Mouse (Mus musculus): ENCODE measurements around the gene Phka2. TPM values are rescaled to one million over a fixed set of nuclear protein-coding genes. Genes with fewer than 3 reads are reported as not detected.

Gene Phka2
- total and polyA plus RNA-seq, 2 experiments: 15.2 to 28.6 TPM

DNA sequence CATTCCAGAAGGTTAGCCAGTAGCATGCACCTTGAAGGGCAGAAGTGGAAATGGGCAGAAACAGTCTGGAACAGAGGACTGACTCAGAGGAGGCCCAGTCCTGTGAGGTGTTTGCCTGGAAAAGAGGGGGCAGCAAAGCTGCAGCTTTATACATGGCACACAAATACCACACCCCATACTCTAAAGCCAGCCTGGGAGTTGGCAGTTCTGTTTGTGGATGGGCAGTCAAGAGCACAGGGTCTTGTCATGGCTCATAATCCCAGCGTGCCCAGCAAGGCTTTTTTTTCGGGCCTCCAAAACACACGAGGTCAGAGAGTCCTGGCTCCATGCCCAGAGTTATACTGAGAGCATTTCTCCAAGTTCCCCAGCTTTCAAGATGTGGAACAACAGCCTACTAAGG is 99.1 kb downstream of the Phka2 start:
- no peaks in the 10 kb centered on the region for H3K36me3 ChIP-seq (ENCODE audit: control insufficient read depth, insufficient read depth, low read length)
- H3K27me3 ChIP-seq (ENCODE audit: control insufficient read depth, insufficient read depth, low read length): no peaks in the 10 kb centered on the region
- H3K27ac ChIP-seq (replicated peaks; ENCODE audit: insufficient read depth, low read depth, low read length): no peak overlapping the region
- peaks cover 2% of the 10 kb centered on the region; the same call in 1 of the 2 replicates for H3K4me1 ChIP-seq (ENCODE audit: control insufficient read depth, insufficient read depth, low read length)
- peak; percentile 18 for DNase-seq (ENCODE audit: extremely low read depth, low read depth, low spot score)
- no peak overlapping the region for H3K9ac ChIP-seq (ENCODE audit: low read depth, low read length)
- no peak for TF ChIP-seq CTCF (IDR thresholded peaks at IDR 0.05; ENCODE audit: low read depth, low read length)
- TF ChIP-seq POLR2A (IDR thresholded peaks at IDR 0.05; ENCODE audit: extremely low read depth, insufficient read depth, low read length): no peak
- H3K79me2 ChIP-seq (ENCODE audit: control insufficient read depth, insufficient read depth, low read length): no peaks in the 10 kb centered on the region
- no peak overlapping the region for H3K4me3 ChIP-seq (ENCODE audit: insufficient read depth, low read depth, low read length)
- 3% methylated on average over 3 of the region's 3 CpGs for WGBS

DNA sequence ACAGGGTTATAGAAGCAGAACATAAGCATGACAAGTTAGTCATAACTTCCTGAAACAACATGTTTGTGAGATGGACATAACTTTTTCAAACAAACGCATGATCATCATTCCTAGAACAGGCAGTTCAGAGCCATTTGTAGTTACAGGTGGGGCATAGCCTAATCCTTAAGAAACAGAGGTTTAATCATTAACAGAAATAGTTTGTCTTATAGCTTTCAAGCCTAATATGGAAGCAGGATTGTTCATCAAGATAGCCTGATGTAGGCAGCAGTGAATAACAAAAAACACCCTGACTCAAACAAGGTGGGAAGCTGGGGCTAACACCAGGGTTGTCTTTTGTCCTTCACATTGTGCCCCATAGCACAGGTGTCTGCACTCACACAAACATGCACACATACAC is 100.8 kb downstream of the Phka2 start:
- TF ChIP-seq CTCF (IDR thresholded peaks at IDR 0.05; ENCODE audit: low read depth, low read length): no peak
- no peak for TF ChIP-seq POLR2A (IDR thresholded peaks at IDR 0.05; ENCODE audit: extremely low read depth, insufficient read depth, low read length)
- no peaks in the 10 kb centered on the region for H3K27me3 ChIP-seq (ENCODE audit: control insufficient read depth, insufficient read depth, low read length)
- no peak for DNase-seq (ENCODE audit: extremely low read depth, low read depth, low spot score)
- H3K4me3 ChIP-seq (ENCODE audit: insufficient read depth, low read depth, low read length): no peak overlapping the region
- peaks cover 2% of the 10 kb centered on the region; the same call in 1 of the 2 replicates for H3K4me1 ChIP-seq (ENCODE audit: control insufficient read depth, insufficient read depth, low read length)
- no peaks in the 10 kb centered on the region for H3K79me2 ChIP-seq (ENCODE audit: control insufficient read depth, insufficient read depth, low read length)
- no peak overlapping the region for H3K9ac ChIP-seq (ENCODE audit: low read depth, low read length)
- no peak overlapping the region for H3K27ac ChIP-seq (replicated peaks; ENCODE audit: insufficient read depth, low read depth, low read length)
- WGBS: 50% methylated on average over 1 of the region's 1 CpGs
- no peaks in the 10 kb centered on the region for H3K36me3 ChIP-seq (ENCODE audit: control insufficient read depth, insufficient read depth, low read length)

DNA sequence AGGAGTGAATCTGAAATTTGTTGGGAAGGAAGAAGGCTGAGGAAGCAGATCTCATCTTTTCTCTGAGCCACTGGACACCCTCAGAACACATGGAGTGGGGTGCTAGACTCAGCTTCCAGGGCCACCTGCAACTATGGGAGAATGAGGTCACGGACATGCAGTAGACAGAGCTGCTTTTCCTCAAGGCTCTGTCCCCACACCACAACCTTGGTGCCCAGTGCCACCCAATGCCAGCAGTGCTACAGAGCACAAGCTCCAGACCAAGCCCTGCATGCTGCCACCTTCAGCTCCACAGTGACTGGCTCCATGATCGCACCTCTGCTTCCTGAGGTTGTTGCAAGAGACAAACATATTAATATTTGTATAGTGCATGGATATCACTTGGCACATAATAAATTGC is 101.3 kb downstream of the Phka2 start:
- TF ChIP-seq CTCF (IDR thresholded peaks at IDR 0.05; ENCODE audit: low read depth, low read length): no peak
- no peak for TF ChIP-seq POLR2A (IDR thresholded peaks at IDR 0.05; ENCODE audit: extremely low read depth, insufficient read depth, low read length)
- H3K36me3 ChIP-seq (ENCODE audit: control insufficient read depth, insufficient read depth, low read length): no peaks in the 10 kb centered on the region
- H3K4me3 ChIP-seq (ENCODE audit: insufficient read depth, low read depth, low read length): no peak overlapping the region
- no peaks in the 10 kb centered on the region for H3K27me3 ChIP-seq (ENCODE audit: control insufficient read depth, insufficient read depth, low read length)
- H3K9ac ChIP-seq (ENCODE audit: low read depth, low read length): no peak overlapping the region
- no peak for DNase-seq (ENCODE audit: extremely low read depth, low read depth, low spot score)
- H3K4me1 ChIP-seq (ENCODE audit: control insufficient read depth, insufficient read depth, low read length): peaks cover 2% of the 10 kb centered on the region; the same call in 1 of the 2 replicates
- no peaks in the 10 kb centered on the region for H3K79me2 ChIP-seq (ENCODE audit: control insufficient read depth, insufficient read depth, low read length)
- no peak overlapping the region for H3K27ac ChIP-seq (replicated peaks; ENCODE audit: insufficient read depth, low read depth, low read length)
- WGBS: 80% methylated on average over 2 of the region's 2 CpGs

DNA sequence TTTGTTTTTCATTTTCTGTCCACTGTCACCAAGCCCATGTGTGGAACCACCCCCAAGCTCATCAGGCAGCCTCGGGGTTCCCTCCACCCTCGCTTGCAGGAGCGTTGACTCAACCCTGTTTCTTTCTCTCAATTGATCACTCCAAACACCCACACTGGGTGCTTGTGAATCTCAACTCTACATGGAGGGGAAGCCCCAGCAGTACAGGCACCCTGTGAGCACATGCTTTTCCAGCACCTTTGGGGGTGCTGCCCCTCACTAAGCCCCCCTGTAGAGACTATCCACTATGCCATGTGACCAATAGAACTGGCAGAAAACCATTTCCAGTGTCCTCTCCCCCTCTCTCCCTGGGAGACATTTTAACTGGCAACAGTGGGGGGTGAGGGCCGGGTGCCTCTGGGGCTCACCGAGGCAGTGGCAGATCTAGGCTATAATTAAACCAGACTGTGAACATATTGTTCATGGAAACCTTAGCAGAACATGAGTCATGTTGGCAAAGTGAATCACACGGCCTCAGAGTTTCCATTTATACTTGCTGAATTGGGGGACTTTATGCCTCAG is 102.1 kb downstream of the Phka2 start:
- Histone ChIP-seq H3K27ac (replicated peaks; ENCODE audit: insufficient read depth, low read depth, low read length) (no peak overlapping the region), H3K9ac (ENCODE audit: low read depth, low read length) (no peak overlapping the region), H3K4me1 (ENCODE audit: control insufficient read depth, insufficient read depth, low read length) (peaks cover 2% of the 10 kb centered on the region; the same call in 1 of the 2 replicates), H3K36me3 (ENCODE audit: control insufficient read depth, insufficient read depth, low read length) (no peaks in the 10 kb centered on the region), H3K27me3 (ENCODE audit: control insufficient read depth, insufficient read depth, low read length) (no peaks in the 10 kb centered on the region), H3K79me2 (ENCODE audit: control insufficient read depth, insufficient read depth, low read length) (no peaks in the 10 kb centered on the region), H3K4me3 (ENCODE audit: insufficient read depth, low read depth, low read length) (no peak overlapping the region)
- 45% methylated on average over 6 of the region's 6 CpGs for WGBS
- no peak for TF ChIP-seq POLR2A (IDR thresholded peaks at IDR 0.05; ENCODE audit: extremely low read depth, insufficient read depth, low read length)
- no peak for TF ChIP-seq CTCF (IDR thresholded peaks at IDR 0.05; ENCODE audit: low read depth, low read length)
- no peak for DNase-seq (ENCODE audit: extremely low read depth, low read depth, low spot score)

DNA sequence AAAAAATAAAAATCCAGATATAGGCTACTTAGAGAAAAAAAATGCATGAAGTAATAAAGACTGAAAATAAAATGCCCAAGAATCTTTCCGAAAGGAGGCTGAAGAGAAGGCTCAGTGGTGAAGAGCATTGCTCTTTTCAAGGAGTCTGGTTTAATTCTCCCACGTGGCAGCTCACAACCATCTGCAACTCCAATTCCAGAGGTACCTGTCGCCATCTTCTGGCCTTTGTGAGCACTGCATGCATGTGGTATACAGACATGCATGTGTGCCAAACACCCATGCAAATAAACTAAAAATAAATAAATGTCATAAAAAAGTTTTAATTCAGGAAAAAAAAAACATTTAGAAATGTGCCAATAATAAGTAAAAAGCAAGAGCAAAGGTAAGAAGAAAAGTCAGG is 107.9 kb downstream of the Phka2 start:
- peak; percentile 28 for DNase-seq (ENCODE audit: extremely low read depth, low read depth, low spot score)
- Histone ChIP-seq H3K36me3 (ENCODE audit: control insufficient read depth, insufficient read depth, low read length) (no peaks in the 10 kb centered on the region), H3K79me2 (ENCODE audit: control insufficient read depth, insufficient read depth, low read length) (no peaks in the 10 kb centered on the region), H3K27me3 (ENCODE audit: control insufficient read depth, insufficient read depth, low read length) (no peaks in the 10 kb centered on the region), H3K9ac (ENCODE audit: low read depth, low read length) (no peak overlapping the region), H3K4me3 (ENCODE audit: insufficient read depth, low read depth, low read length) (no peak overlapping the region), H3K4me1 (ENCODE audit: control insufficient read depth, insufficient read depth, low read length) (no peaks in the 10 kb centered on the region), H3K27ac (replicated peaks; ENCODE audit: insufficient read depth, low read depth, low read length) (no peak overlapping the region)
- WGBS: 34% methylated on average over 3 of the region's 3 CpGs
- TF ChIP-seq CTCF (IDR thresholded peaks at IDR 0.05; ENCODE audit: low read depth, low read length): peak; percentile 47; the same call in 1 of the 2 replicates
- no peak for TF ChIP-seq POLR2A (IDR thresholded peaks at IDR 0.05; ENCODE audit: extremely low read depth, insufficient read depth, low read length)

DNA sequence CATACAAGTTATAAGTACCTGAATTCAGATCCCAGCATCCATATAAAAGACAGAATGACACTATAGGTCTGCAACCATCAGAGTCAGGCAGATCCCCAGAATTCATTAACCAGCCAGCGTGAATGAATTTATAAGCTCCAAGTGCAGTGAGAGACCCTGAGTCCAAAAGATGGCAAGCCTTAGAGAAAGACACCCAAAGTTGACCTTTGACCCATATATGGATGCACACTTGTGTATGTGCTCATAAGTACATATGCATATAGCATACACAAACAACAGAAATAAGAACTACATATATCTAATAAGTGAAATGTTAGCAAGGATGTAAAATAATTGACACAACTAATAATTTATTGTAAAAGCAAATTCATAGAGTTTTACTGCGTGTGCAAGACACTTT is 108.5 kb downstream of the Phka2 start:
- TF ChIP-seq CTCF (IDR thresholded peaks at IDR 0.05; ENCODE audit: low read depth, low read length) (no peak), POLR2A (IDR thresholded peaks at IDR 0.05; ENCODE audit: extremely low read depth, insufficient read depth, low read length) (no peak)
- Histone ChIP-seq H3K27ac (replicated peaks; ENCODE audit: insufficient read depth, low read depth, low read length) (no peak overlapping the region), H3K79me2 (ENCODE audit: control insufficient read depth, insufficient read depth, low read length) (no peaks in the 10 kb centered on the region), H3K9ac (ENCODE audit: low read depth, low read length) (no peak overlapping the region), H3K36me3 (ENCODE audit: control insufficient read depth, insufficient read depth, low read length) (no peaks in the 10 kb centered on the region), H3K27me3 (ENCODE audit: control insufficient read depth, insufficient read depth, low read length) (no peaks in the 10 kb centered on the region), H3K4me3 (ENCODE audit: insufficient read depth, low read depth, low read length) (no peak overlapping the region), H3K4me1 (ENCODE audit: control insufficient read depth, insufficient read depth, low read length) (no peaks in the 10 kb centered on the region)
- no peak for DNase-seq (ENCODE audit: extremely low read depth, low read depth, low spot score)
- 85% methylated on average over 2 of the region's 2 CpGs for WGBS
